8 mouse cellular contexts compared by ENCODE assay signal in the genomic region with DNA sequence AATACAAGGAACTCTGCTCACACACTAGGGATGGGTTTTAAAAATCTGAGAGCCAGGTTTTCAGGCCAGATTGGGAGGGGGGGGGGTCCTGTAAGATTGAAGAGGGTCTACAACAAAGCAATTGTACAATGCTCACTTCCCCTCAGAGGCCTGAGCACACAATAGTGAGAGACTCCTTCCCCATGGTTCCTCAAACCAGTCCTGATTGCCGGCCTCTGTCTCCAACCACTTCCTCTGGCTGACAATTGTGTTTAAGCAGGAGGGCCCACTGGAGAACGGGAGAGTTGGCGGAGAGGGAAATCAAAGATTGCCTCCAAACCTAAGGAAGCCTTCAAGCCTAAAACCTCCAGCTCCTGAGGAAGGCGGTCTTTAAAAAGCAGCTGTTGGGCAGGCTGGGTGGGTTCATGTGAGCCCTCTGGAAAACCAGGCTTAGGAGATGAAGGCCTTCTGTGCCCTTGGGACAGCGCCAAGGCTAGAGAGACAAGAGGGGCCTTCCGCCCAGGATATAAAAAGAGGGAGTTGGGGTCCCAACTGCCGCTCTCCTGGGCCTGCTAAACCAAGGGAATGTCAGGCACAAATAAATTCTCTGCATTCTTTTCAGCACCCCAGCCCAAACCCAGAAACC. TPM values are rescaled to one million over a fixed set of nuclear protein-coding genes. Genes with fewer than 3 reads are reported as not detected.
DNase-seq lines count a peak whose midpoint lies in the region; ATAC-seq and TF ChIP-seq lines count a peak whose summit lies in the region.

No protein-coding gene starts in this region.

- no peaks in the 10 kb centered on the region for H3K9me3 ChIP-seq in ES-E14 (ENCODE audit: control insufficient read depth, insufficient read depth, low read depth, low read length)
- no peaks in the 10 kb centered on the region for H3K9me3 ChIP-seq in liver, embryonic 11.5 days (ENCODE audit: control insufficient read depth, low read length)

- in situ Hi-C loops in ES-E14 (cut with MboI; ENCODE audit: low sequenced_read_pairs in 2 of 2, unreplicated experiment in 2 of 2), result no loop called here

- WGBS in liver, embryonic 11.5 days, result 21% methylated on average over 7 of the region's 7 CpGs

- H3K4me2 ChIP-seq in liver, embryonic 11.5 days, result peak overlapping the region; percentile 95

- DNase-seq in cerebellum, postnatal 10 days, result peak; percentile 78 to 79
- DNase-seq in cerebellum, adult 8-10 months, result no peak
- DNase-seq in ES-E14 (ENCODE audit: low read depth, low spot score), result no peak
- DNase-seq in liver, embryonic 11.5 days (ENCODE audit: low spot score), result no peak
- DNase-seq in retina, embryonic 14.5 days (ENCODE audit: low spot score), result peak; percentile 10
- no peak for DNase-seq in c-Kit-positive CD71-positive TER-119-positive erythroid progenitor cells, embryonic 14.5 days (ENCODE audit: low spot score)
- no peak for DNase-seq in layer of hippocampus, postnatal 14 days (ENCODE audit: low spot score in 2 of 2)

- no peaks in the 10 kb centered on the region for H3K36me3 ChIP-seq in ES-E14 (ENCODE audit: control insufficient read depth, insufficient read depth, low read length, poor library complexity, severe bottlenecking)
- H3K36me3 ChIP-seq in liver, embryonic 11.5 days (ENCODE audit: control insufficient read depth, insufficient read depth, low read length), result no peaks in the 10 kb centered on the region

- H3K27me3 ChIP-seq in liver, embryonic 11.5 days (replicated peaks; ENCODE audit: control insufficient read depth, insufficient read depth, low read length), result no peaks in the 10 kb centered on the region

- peak; percentile 65 for ATAC-seq in granulocyte monocyte progenitor cell, adult 5-6 weeks (replicated peaks; ENCODE audit: poor library complexity, severe bottlenecking)
- no peak for ATAC-seq in liver, embryonic 11.5 days (replicated peaks; ENCODE audit: low FRiP score)

- H3K4me3 ChIP-seq in ES-E14 (ENCODE audit: insufficient read depth in 1 of 2, low read depth in 1 of 2, low read length in 2 of 2, poor library complexity in 1 of 2, severe bottlenecking in 1 of 2), result peak overlapping the region; percentile 91 to 100
- H3K4me3 ChIP-seq in liver, embryonic 11.5 days (ENCODE audit: low read depth, low read length), result peak overlapping the region; percentile 80

- peak overlapping the region; percentile 67 for H3K9ac ChIP-seq in ES-E14 (ENCODE audit: insufficient read depth, low read depth, low read length, poor library complexity, severe bottlenecking)
- H3K9ac ChIP-seq in liver, embryonic 11.5 days (ENCODE audit: low read depth, low read length), result peak overlapping the region; percentile 65

- peaks cover 2 to 17% of the 10 kb centered on the region in 2 experiments for H3K4me1 ChIP-seq in ES-E14 (ENCODE audit: control insufficient read depth in 2 of 2, insufficient read depth in 2 of 2, low read length in 2 of 2, poor library complexity in 1 of 2)
- H3K4me1 ChIP-seq in liver, embryonic 11.5 days (replicated peaks; ENCODE audit: control insufficient read depth, insufficient read depth, low read length), result peaks cover 20% of the 10 kb centered on the region

- no peak overlapping the region for H3K27ac ChIP-seq in ES-E14 (ENCODE audit: insufficient read depth, low read depth, low read length, poor library complexity, severe bottlenecking)
- H3K27ac ChIP-seq in liver, embryonic 11.5 days (ENCODE audit: low read depth, low read length), result peak overlapping the region; percentile 45; the same call in 1 of the 2 replicates

TF ChIP-seq in ES-E14, 5 proteins besides CTCF, POLR2A, EP300 and RAD21:
- TF ChIP-seq CHD2 (IDR thresholded peaks at IDR 0.05; ENCODE audit: low read depth, low read length), result no peak
- TF ChIP-seq ZC3H11A (IDR thresholded peaks at IDR 0.05; ENCODE audit: borderline replicate concordance, low read depth, low read length), result no peak
- no peak for TF ChIP-seq ZNF384 (IDR thresholded peaks at IDR 0.05; ENCODE audit: low read depth, low read length)
- TF ChIP-seq HCFC1 (IDR thresholded peaks at IDR 0.05; ENCODE audit: borderline replicate concordance, insufficient read depth, low read length), result no peak
- TF ChIP-seq MAFK (IDR thresholded peaks at IDR 0.05; ENCODE audit: insufficient read depth, low read depth, low read length), result no peak
TF ChIP-seq in ES-E14: peak in this region for 0.

RNA-seq across cellular contexts. Expression of gene Nckap5l, which starts 1.1 kb away (rescaled TPM):
- 5.9 and 6.3 TPM in 2 replicates for total RNA-seq in ES-E14 (2012; rRNA removed)
- total RNA-seq in granulocyte monocyte progenitor cell, adult 5-6 weeks (2014; fragmentation: Nextera tagmentation), result 5.0 and 13.4 TPM in 2 replicates
- 0.26 and 7.5 TPM in 2 replicates for total RNA-seq in granulocyte monocyte progenitor cell, adult 5-6 weeks (2017)
- polyA plus RNA-seq in liver, embryonic 11.5 days (2014; fragmentation: Nextera tagmentation; extraction: Ambion mirVana), result 5.6 and 6.0 TPM in 2 replicates
- 10 to 100 TPM; 29.1 to 34.9 TPM for total RNA-seq in layer of hippocampus, postnatal 14 days (2021)

RNA-seq across cellular contexts. Expression of gene Bcdin3d, which starts 18.1 kb away (rescaled TPM):
- total RNA-seq in ES-E14 (2012; rRNA removed), result 36.1 and 47.5 TPM in 2 replicates
- 3.1 and 3.6 TPM in 2 replicates for total RNA-seq in granulocyte monocyte progenitor cell, adult 5-6 weeks (2014; fragmentation: Nextera tagmentation)
- total RNA-seq in granulocyte monocyte progenitor cell, adult 5-6 weeks (2017), result 2.9 and 4.2 TPM in 2 replicates
- 10.5 and 12.1 TPM in 2 replicates for polyA plus RNA-seq in liver, embryonic 11.5 days (2014; fragmentation: Nextera tagmentation; extraction: Ambion mirVana)
- 1 to 10 TPM; 4.3 to 5.0 TPM for total RNA-seq in layer of hippocampus, postnatal 14 days (2021)

Comparison
In these comparisons a context has a peak if more than half of its experiments do, and no peak if none do; other contexts are left out.
1. DNase-seq: peak in cerebellum, postnatal 10 days (2 of 2) and retina, embryonic 14.5 days (single experiment); none in cerebellum, adult 8-10 months (single experiment), ES-E14 (single experiment), liver, embryonic 11.5 days (single experiment), c-Kit-positive CD71-positive TER-119-positive erythroid progenitor cells, embryonic 14.5 days (single experiment) and layer of hippocampus, postnatal 14 days (0 of 2).